In genomic region chr2:172274662-172275061, GRCm38 (mm10) we compare ENCODE assay signal across 23 mouse cellular contexts. TPM values are rescaled to one million over a fixed set of nuclear protein-coding genes. Genes with fewer than 3 reads are reported as not detected.
A peak's percentile ranks its signal among the peaks of the same experiment; 100 is the strongest.
DNase-seq lines count a peak whose midpoint lies in the region; ATAC-seq and TF ChIP-seq lines count a peak whose summit lies in the region.
"Had no signal": no experiment of that assay in that cellular context is flagged by ENCODE, and none has a peak within 500 bp of the region (broad histone marks: within the 10 kb centered on the region; RNA-seq: fewer than 3 reads in every experiment).

No protein-coding gene starts in this region.

- 60% methylated on average over 8 of the region's 8 CpGs for whole genome bisulfite sequencing in heart, embryonic 11.5 days (ENCODE audit: insufficient replicate concordance)
- 39% methylated on average over 8 of the region's 8 CpGs for WGBS in heart, adult 2 months
- 82% methylated on average over 8 of the region's 8 CpGs for WGBS in limb, embryonic 10.5 days
- WGBS in liver, embryonic 12.5 days (ENCODE audit: insufficient replicate concordance), result 39% methylated on average over 8 of the region's 8 CpGs

- H3K27me3 ChIP-seq in heart, embryonic 11.5 days (ENCODE audit: control insufficient read depth, insufficient read depth, low read length), result no peaks in the 10 kb centered on the region
- H3K27me3 ChIP-seq in heart, adult 2 months (ENCODE audit: control insufficient read depth, insufficient read depth, low read length), result no peaks in the 10 kb centered on the region; the same call in 1 of the 2 replicates
- H3K27me3 ChIP-seq in CH12.LX (replicated peaks), result no peaks in the 10 kb centered on the region
- no peaks in the 10 kb centered on the region for H3K27me3 ChIP-seq in limb, embryonic 10.5 days (ENCODE audit: low read depth, poor library complexity, severe bottlenecking)
- peaks cover 4% of the 10 kb centered on the region; the same call in 1 of the 2 replicates for H3K27me3 ChIP-seq in liver, embryonic 12.5 days (replicated peaks)
- H3K27me3 ChIP-seq: embryonic facial prominence, embryonic 12.5 days; forebrain, embryonic 15.5 days; heart, embryonic 15.5 days; hindbrain, embryonic 13.5 days had no signal

- intact Hi-C loops in heart, adult 2 months (cut with DNase I), result no loop called here

- no peak for DNase-seq in heart, adult 2 months
- DNase-seq in CH12.LX (ENCODE audit: extremely low read depth), result peak; percentile 86
- no peak for DNase-seq in limb, embryonic 10.5 days (ENCODE audit: low spot score)
- DNase-seq: adrenal gland, adult 8-10 months; adrenal gland, postnatal 36 days; cerebellum, adult 2 months; cerebellum, postnatal 10 days; embryo, embryonic 11 days; heart, postnatal 14 days had no signal

- H3K36me3 ChIP-seq in heart, embryonic 11.5 days (ENCODE audit: control insufficient read depth, insufficient read depth, low read length), result no peaks in the 10 kb centered on the region
- no peaks in the 10 kb centered on the region for H3K36me3 ChIP-seq in heart, adult 2 months (ENCODE audit: control insufficient read depth, insufficient read depth, low read length)
- H3K36me3 ChIP-seq in CH12.LX (replicated peaks in 1 of 2; ENCODE audit: control insufficient read depth in 1 of 2, insufficient read depth in 1 of 2, low read length in 1 of 2), result peaks cover 0 to 2% of the 10 kb centered on the region in 2 experiments
- H3K36me3 ChIP-seq in limb, embryonic 10.5 days, result no peaks in the 10 kb centered on the region
- H3K36me3 ChIP-seq in liver, embryonic 12.5 days, result no peaks in the 10 kb centered on the region
- H3K36me3 ChIP-seq: embryonic facial prominence, embryonic 12.5 days; forebrain, embryonic 15.5 days; heart, embryonic 15.5 days; hindbrain, embryonic 13.5 days had no signal

- H3K4me2 ChIP-seq in heart, embryonic 11.5 days, result no peak overlapping the region
- no peak overlapping the region for H3K4me2 ChIP-seq in CH12.LX (ENCODE audit: insufficient read depth, low read depth, poor library complexity, severe bottlenecking)
- no peak overlapping the region for H3K4me2 ChIP-seq in liver, embryonic 12.5 days
- H3K4me2 ChIP-seq: embryonic facial prominence, embryonic 12.5 days; forebrain, embryonic 15.5 days; heart, embryonic 15.5 days; hindbrain, embryonic 13.5 days had no signal

- H3K9ac ChIP-seq in heart, embryonic 11.5 days (ENCODE audit: low read depth, low read length), result no peak overlapping the region
- no peak overlapping the region for H3K9ac ChIP-seq in heart, adult 2 months (ENCODE audit: low read depth, low read length)
- no peak overlapping the region for H3K9ac ChIP-seq in CH12.LX (ENCODE audit: insufficient read depth, low read depth)
- H3K9ac ChIP-seq in liver, embryonic 12.5 days, result no peak overlapping the region
- H3K9ac ChIP-seq: embryonic facial prominence, embryonic 12.5 days; forebrain, embryonic 15.5 days; heart, embryonic 15.5 days; hindbrain, embryonic 13.5 days had no signal

- no peaks in the 10 kb centered on the region for H3K9me3 ChIP-seq in heart, embryonic 11.5 days (replicated peaks; ENCODE audit: control insufficient read depth, low read length)
- peaks cover 2% of the 10 kb centered on the region for H3K9me3 ChIP-seq in CH12.LX (replicated peaks; ENCODE audit: low read length)
- no peaks in the 10 kb centered on the region for H3K9me3 ChIP-seq in limb, embryonic 10.5 days (replicated peaks)
- no peaks in the 10 kb centered on the region for H3K9me3 ChIP-seq in liver, embryonic 12.5 days (replicated peaks)
- H3K9me3 ChIP-seq: embryonic facial prominence, embryonic 12.5 days; forebrain, embryonic 15.5 days; heart, embryonic 15.5 days; hindbrain, embryonic 13.5 days had no signal

- TF ChIP-seq POLR2A in heart, adult 2 months (IDR thresholded peaks at IDR 0.05; ENCODE audit: insufficient read depth, low read depth, low read length), result no peak
- peak; percentile 42; the same call in 1 of the 2 replicates for TF ChIP-seq POLR2A in CH12.LX (IDR thresholded peaks at IDR 0.05; ENCODE audit: low read depth, low read length)

- no peak for TF ChIP-seq EP300 in heart, adult 2 months (IDR thresholded peaks at IDR 0.05; ENCODE audit: insufficient read depth, low read depth, low read length)
- TF ChIP-seq EP300 in CH12.LX (IDR thresholded peaks at IDR 0.05; ENCODE audit: low read length), result no peak

- no peak for TF ChIP-seq CTCF in heart, adult 2 months (IDR thresholded peaks at IDR 0.05)
- TF ChIP-seq CTCF in CH12.LX (conservative IDR thresholded peaks at IDR 0.05 in 1 of 2, IDR thresholded peaks at IDR 0.05 in 1 of 2; ENCODE audit: low read depth in 2 of 2, low read length in 2 of 2), result no peak

- in situ Hi-C loops in CH12.LX (cut with MboI; ENCODE audit: low pct_ligation_motif_present, low pct_unique_long_range_greater_than_20kb, low sequenced_read_pairs), result no loop called here

- dilution Hi-C loops in CH12.LX (cut with MboI; ENCODE audit: extremely low pct_ligation_motif_present, extremely low pct_unique_long_range_greater_than_20kb, low sequenced_read_pairs), result no loop called here

- H3K4me1 ChIP-seq in heart, embryonic 11.5 days (ENCODE audit: control insufficient read depth, insufficient read depth, low read length), result peaks cover 17% of the 10 kb centered on the region
- no peaks in the 10 kb centered on the region for H3K4me1 ChIP-seq in heart, adult 2 months (ENCODE audit: control insufficient read depth, insufficient read depth, low read length)
- peaks cover 27 to 64% of the 10 kb centered on the region in 2 experiments for H3K4me1 ChIP-seq in CH12.LX (ENCODE audit: control insufficient read depth in 1 of 2, insufficient read depth in 2 of 2)
- H3K4me1 ChIP-seq in limb, embryonic 10.5 days, result peaks cover 6% of the 10 kb centered on the region; the same call in 1 of the 2 replicates
- peaks cover 21% of the 10 kb centered on the region for H3K4me1 ChIP-seq in liver, embryonic 12.5 days

- ATAC-seq in heart, embryonic 11.5 days (replicated peaks; ENCODE audit: insufficient number of reproducible peaks, low FRiP score, low TSS enrichment), result no peak
- ATAC-seq in granulocyte monocyte progenitor cell, adult 5-6 weeks (replicated peaks; ENCODE audit: poor library complexity, severe bottlenecking), result no peak
- ATAC-seq in liver, embryonic 12.5 days, result no peak
- ATAC-seq: forebrain, embryonic 15.5 days; hindbrain, postnatal 0 days had no signal

- no peak overlapping the region for H3K4me3 ChIP-seq in heart, embryonic 11.5 days (ENCODE audit: low read depth, low read length)
- no peak overlapping the region for H3K4me3 ChIP-seq in heart, adult 2 months
- H3K4me3 ChIP-seq in CH12.LX (replicated peaks in 1 of 3; ENCODE audit: low read depth in 2 of 3, low read length in 2 of 3, poor library complexity in 1 of 3), result peak overlapping the region; percentile 24 to 55 (median 33)
- no peak overlapping the region for H3K4me3 ChIP-seq in limb, embryonic 10.5 days
- H3K4me3 ChIP-seq in liver, embryonic 12.5 days, result no peak overlapping the region
- H3K4me3 ChIP-seq: embryonic facial prominence, embryonic 12.5 days; forebrain, embryonic 15.5 days; heart, embryonic 15.5 days; hindbrain, embryonic 13.5 days had no signal

- peak overlapping the region; percentile 15; the same call in 1 of the 2 replicates for H3K27ac ChIP-seq in heart, embryonic 11.5 days (ENCODE audit: low read depth, low read length)
- no peak overlapping the region for H3K27ac ChIP-seq in heart, adult 2 months
- peak overlapping the region; percentile 45 for H3K27ac ChIP-seq in CH12.LX (ENCODE audit: insufficient read depth, low read depth)
- H3K27ac ChIP-seq in limb, embryonic 10.5 days, result 0 out of 2 replicates have a peak overlapping the region, but pooled peaks have one; percentile 39
- no peak overlapping the region for H3K27ac ChIP-seq in liver, embryonic 12.5 days
- H3K27ac ChIP-seq: embryonic facial prominence, embryonic 12.5 days; forebrain, embryonic 15.5 days; heart, embryonic 15.5 days; hindbrain, embryonic 13.5 days; hindbrain, postnatal 0 days had no signal

- no peak for TF ChIP-seq RAD21 in CH12.LX (IDR thresholded peaks at IDR 0.05; ENCODE audit: low read depth, low read length)

- H3K79me2 ChIP-seq in heart, adult 2 months (replicated peaks; ENCODE audit: control insufficient read depth, insufficient read depth, low read length), result no peaks in the 10 kb centered on the region
- H3K79me2 ChIP-seq in CH12.LX (replicated peaks; ENCODE audit: control insufficient read depth, extremely low read depth, insufficient read depth, poor library complexity, severe bottlenecking), result no peaks in the 10 kb centered on the region

TF ChIP-seq in CH12.LX, 34 proteins besides CTCF, POLR2A, EP300 and RAD21:
- TF ChIP-seq TCF12 (IDR thresholded peaks at IDR 0.05; ENCODE audit: low read depth, low read length) (peak; percentile 47; the same call in 1 of the 2 replicates), ZC3H11A (IDR thresholded peaks at IDR 0.05; ENCODE audit: low read depth, low read length) (no peak), HCFC1 (IDR thresholded peaks at IDR 0.05; ENCODE audit: low read depth, low read length) (peak; percentile 80), ETS1 (conservative IDR thresholded peaks at IDR 0.05; ENCODE audit: low read depth, low read length) (0 out of 2 replicates have a peak, but pooled peaks have one; percentile 19), NELFE (IDR thresholded peaks at IDR 0.05; ENCODE audit: low read depth, low read length) (0 out of 2 replicates have a peak, but pooled peaks have one; percentile 33), MEF2A (IDR thresholded peaks at IDR 0.05; ENCODE audit: borderline replicate concordance, low read depth, low read length) (0 out of 2 replicates have a peak, but pooled peaks have one; percentile 21), MAFK (IDR thresholded peaks at IDR 0.05; ENCODE audit: insufficient replicate concordance, low read length) (no peak), TBP (conservative IDR thresholded peaks at IDR 0.05; ENCODE audit: low read depth, low read length) (peak; percentile 67; the same call in 1 of the 2 replicates), ELF1 (IDR thresholded peaks at IDR 0.05; ENCODE audit: low read depth, low read length) (peak; percentile 58; the same call in 1 of the 2 replicates)

RNA-seq across cellular contexts. Expression of gene Mc3r, which starts 26.4 kb away (rescaled TPM):
- polyA plus RNA-seq in heart, embryonic 11.5 days (2014; fragmentation: Nextera tagmentation; extraction: Ambion mirVana), result 0.13 TPM in 1 of 2 replicates, not detected in the other
- not detected for total RNA-seq in heart, adult 2 months (2021)
- not detected in 2 replicates for polyA plus RNA-seq in heart, adult 2 months (2012; rRNA removed)
- total RNA-seq in CH12.LX (2012; rRNA removed) (not detected in 2 replicates), CH12.LX (2014; rRNA removed) (not detected in 2 replicates)
- not detected in 2 replicates for polyA plus RNA-seq in CH12.LX (2012; ENCODE audit: insufficient read length, low read depth)
- polyA plus RNA-seq in limb, embryonic 10.5 days (2016; fragmentation: Nextera tagmentation; extraction: Ambion mirVana), result not detected in 2 replicates
- total RNA-seq in granulocyte monocyte progenitor cell, adult 5-6 weeks (2014; fragmentation: Nextera tagmentation), result not detected in 2 replicates
- total RNA-seq in granulocyte monocyte progenitor cell, adult 5-6 weeks (2017), result not detected in 2 replicates
- 0.05 and 0.12 TPM in 2 replicates for polyA plus RNA-seq in liver, embryonic 12.5 days (2016; fragmentation: Nextera tagmentation; extraction: Ambion mirVana)
- total RNA-seq: adrenal gland, adult 8-10 months; adrenal gland, postnatal 36 days; common myeloid progenitor, adult 5-6 weeks; gastrocnemius, adult 8-10 months; gastrocnemius, postnatal 4 days; heart, postnatal 14 days; hematopoietic stem cell, adult 5-6 weeks had no signal
- polyA plus RNA-seq: embryonic facial prominence, embryonic 12.5 days; forebrain, embryonic 11.5 days; heart, embryonic 15.5 days; intestine, embryonic 14.5 days had no signal

Comparison
In these comparisons a context has a peak if more than half of its experiments do, and no peak if none do; other contexts are left out.
1. H3K27ac ChIP-seq: peak in heart, embryonic 11.5 days (single experiment), CH12.LX (single experiment) and limb, embryonic 10.5 days (single experiment); none in heart, adult 2 months (single experiment) and liver, embryonic 12.5 days (single experiment).
2. H3K4me3 ChIP-seq: peak in CH12.LX (3 of 3); none in heart, embryonic 11.5 days (single experiment), heart, adult 2 months (single experiment), limb, embryonic 10.5 days (single experiment) and liver, embryonic 12.5 days (single experiment).